Comparison of ENCODE assay signal across 19 mouse cellular contexts in genomic region chr2:9885217-9885770, GRCm38 (mm10). TPM values are rescaled to one million over a fixed set of nuclear protein-coding genes. Genes with fewer than 3 reads are reported as not detected.
DNase-seq lines count a peak whose midpoint lies in the region; ATAC-seq and TF ChIP-seq lines count a peak whose summit lies in the region.
"Had no signal": no experiment of that assay in that cellular context is flagged by ENCODE, and none has a peak within 500 bp of the region (broad histone marks: within the 10 kb centered on the region; RNA-seq: fewer than 3 reads in every experiment).

No protein-coding gene starts in this region.

- peak overlapping the region; percentile 68 for H3K9ac ChIP-seq in kidney, embryonic 16.5 days (replicated peaks; ENCODE audit: low read length)
- peak overlapping the region; percentile 61 for H3K9ac ChIP-seq in midbrain, postnatal 0 days (replicated peaks; ENCODE audit: low read length, poor library complexity, severe bottlenecking)
- H3K9ac ChIP-seq: heart, embryonic 15.5 days; liver, embryonic 13.5 days had no signal

- no peak for ATAC-seq in kidney, embryonic 16.5 days (ENCODE audit: low FRiP score, low TSS enrichment)
- ATAC-seq in midbrain, postnatal 0 days (ENCODE audit: low FRiP score) = no peak
- ATAC-seq: intestine, embryonic 16.5 days; Patski had no signal

- H3K4me2 ChIP-seq in kidney, embryonic 16.5 days (replicated peaks; ENCODE audit: low read depth, low read length) = peak overlapping the region; percentile 90
- H3K4me2 ChIP-seq in midbrain, postnatal 0 days (ENCODE audit: low read depth, low read length, poor library complexity, severe bottlenecking) = peak overlapping the region; percentile 71

- TF ChIP-seq CTCF in midbrain, postnatal 0 days (IDR thresholded peaks at IDR 0.05) = no peak

- H3K27ac ChIP-seq in kidney, embryonic 16.5 days (ENCODE audit: low read length) = 0 out of 2 replicates have a peak overlapping the region, but pooled peaks have one; percentile 0
- H3K27ac ChIP-seq in midbrain, postnatal 0 days (ENCODE audit: low read depth, low read length) = peak overlapping the region; percentile 83
- H3K27ac ChIP-seq: heart, embryonic 15.5 days; liver, embryonic 13.5 days had no signal

- no peaks in the 10 kb centered on the region for H3K36me3 ChIP-seq in kidney, embryonic 16.5 days (ENCODE audit: insufficient read depth, low read length)
- H3K36me3 ChIP-seq in midbrain, postnatal 0 days (ENCODE audit: insufficient read depth, low read length) = no peaks in the 10 kb centered on the region
- H3K36me3 ChIP-seq: heart, embryonic 15.5 days; liver, embryonic 13.5 days had no signal

- no peaks in the 10 kb centered on the region for H3K9me3 ChIP-seq in kidney, embryonic 16.5 days (ENCODE audit: low read length)
- H3K9me3 ChIP-seq in midbrain, postnatal 0 days (ENCODE audit: low read length) = no peaks in the 10 kb centered on the region
- H3K9me3 ChIP-seq: heart, embryonic 15.5 days; liver, embryonic 13.5 days had no signal

- peak overlapping the region; percentile 55 for H3K4me3 ChIP-seq in kidney, embryonic 16.5 days (ENCODE audit: low read length)
- H3K4me3 ChIP-seq in midbrain, postnatal 0 days (ENCODE audit: low read depth, low read length) = peak overlapping the region; percentile 43
- H3K4me3 ChIP-seq: liver, embryonic 13.5 days had no signal

- DNase-seq in cerebellum, postnatal 10 days = peak; percentile 50 to 55
- DNase-seq in cerebellum, postnatal 36 days = no peak
- DNase-seq in kidney, postnatal 25 days = no peak
- peak; percentile 18 for DNase-seq in induced T-regulatory cell, adult 2 months (ENCODE audit: low read depth)
- no peak for DNase-seq in midbrain, postnatal 0 days (ENCODE audit: low spot score)
- DNase-seq in right cerebral cortex, adult 18-20 months = no peak
- DNase-seq in ovary, postnatal 14 days (ENCODE audit: low spot score) = no peak
- DNase-seq: cerebellum, adult 11 months; liver, embryonic 13.5 days; lung, postnatal 10 days; right cerebral cortex, postnatal 14 days had no signal

- peaks cover 95% of the 10 kb centered on the region for H3K27me3 ChIP-seq in kidney, embryonic 16.5 days (ENCODE audit: insufficient read depth, low read length)
- peaks cover 43% of the 10 kb centered on the region for H3K27me3 ChIP-seq in midbrain, postnatal 0 days (ENCODE audit: insufficient read depth, low read length)
- H3K27me3 ChIP-seq: Patski had no signal

- WGBS in kidney, embryonic 16.5 days = 6% methylated on average over 14 of the region's 14 CpGs
- 4% methylated on average over 14 of the region's 14 CpGs for WGBS in midbrain, postnatal 0 days

- peaks cover 16% of the 10 kb centered on the region; the same call in 1 of the 2 replicates for H3K4me1 ChIP-seq in kidney, embryonic 16.5 days (ENCODE audit: insufficient read depth, low read length)
- H3K4me1 ChIP-seq in midbrain, postnatal 0 days (ENCODE audit: insufficient read depth, low read length) = no peaks in the 10 kb centered on the region

RNA-seq across cellular contexts. Expression of gene 9230102O04Rik, which starts 4.0 kb away (rescaled TPM):
- polyA plus RNA-seq in kidney, embryonic 16.5 days (2015; fragmentation: Nextera tagmentation; extraction: Ambion mirVana) = 6.7 and 7.2 TPM in 2 replicates
- 0.77 TPM in 1 of 2 replicates, not detected in the other for total RNA-seq in midbrain, postnatal 0 days (2014; rRNA removed)
- 2.2 and 3.6 TPM in 2 replicates for polyA plus RNA-seq in midbrain, postnatal 0 days (2015; fragmentation: Nextera tagmentation; extraction: Ambion mirVana)
- total RNA-seq: left cerebral cortex, postnatal 25 days; megakaryocyte-erythroid progenitor cell, adult 5-6 weeks; neutrophil, adult 5-6 weeks had no signal
- polyA plus RNA-seq: heart, embryonic 15.5 days; intestine, embryonic 16.5 days; liver, embryonic 13.5 days; Patski; thymus, postnatal 0 days had no signal

RNA-seq across cellular contexts. Expression of gene 4930412O13Rik, which starts 4.2 kb away (rescaled TPM):
- polyA plus RNA-seq in kidney, embryonic 16.5 days (2015; fragmentation: Nextera tagmentation; extraction: Ambion mirVana) = 2.8 and 3.2 TPM in 2 replicates
- total RNA-seq in midbrain, postnatal 0 days (2014; rRNA removed) = 0.11 and 0.66 TPM in 2 replicates
- polyA plus RNA-seq in midbrain, postnatal 0 days (2015; fragmentation: Nextera tagmentation; extraction: Ambion mirVana) = 2.0 TPM in 2 replicates
- total RNA-seq: left cerebral cortex, postnatal 25 days; megakaryocyte-erythroid progenitor cell, adult 5-6 weeks; neutrophil, adult 5-6 weeks had no signal
- polyA plus RNA-seq: intestine, embryonic 16.5 days; liver, embryonic 13.5 days; Patski; thymus, postnatal 0 days had no signal

RNA-seq across cellular contexts. Expression of gene Gata3, which starts 4.5 kb away (rescaled TPM):
- polyA plus RNA-seq in kidney, embryonic 16.5 days (2015; fragmentation: Nextera tagmentation; extraction: Ambion mirVana) = 103 and 117 TPM in 2 replicates
- 13.3 and 14.5 TPM in 2 replicates for total RNA-seq in midbrain, postnatal 0 days (2014; rRNA removed)
- polyA plus RNA-seq in midbrain, postnatal 0 days (2015; fragmentation: Nextera tagmentation; extraction: Ambion mirVana) = 88.9 and 94.6 TPM in 2 replicates
- total RNA-seq: left cerebral cortex, postnatal 25 days had no signal

Comparison
In these comparisons a context has a peak if more than half of its experiments do, and no peak if none do; other contexts are left out.
1. DNase-seq: peak in cerebellum, postnatal 10 days (2 of 2) and induced T-regulatory cell, adult 2 months (single experiment); none in cerebellum, postnatal 36 days (0 of 2), kidney, postnatal 25 days (0 of 2), midbrain, postnatal 0 days (single experiment), right cerebral cortex, adult 18-20 months (single experiment) and ovary, postnatal 14 days (single experiment).